Mouse (Mus musculus) left cerebral cortex, postnatal 36 days (tissue): ENCODE data around the gene Plin1. TPM values are rescaled to one million over a fixed set of nuclear protein-coding genes. Genes with fewer than 3 reads are reported as not detected.

ENCODE experiments used
- total RNA-seq, 2 experiments: library from RNA; stranded (reverse); gene quantifications; 2 replicates each; pipeline ENCODE4 v1.2.3; 2021

The Plin1 gene
- total RNA-seq, 2 experiments from 2014 or later, result not detected

Other genes starting within 250 kb of the Plin1 start
- 1 to 10 TPM in 1 of 2 experiments, under 1 TPM in 1; 0.82 to 1.4 TPM for gene Rhcg, start 115.2 kb downstream of the Plin1 start, total RNA-seq
- under 1 TPM; 0.17 to 0.20 TPM for gene Ticrr, start 72.7 kb downstream of the Plin1 start, total RNA-seq
- gene Kif7, start 17.2 kb downstream of the Plin1 start, total RNA-seq, result 1 to 10 TPM; 1.4 to 1.7 TPM
- gene Pex11a, start 10.2 kb upstream of the Plin1 start, total RNA-seq, result 1 to 10 TPM; 8.4 to 9.7 TPM
- under 1 TPM in 1 of 2 experiments, not detected in 1; 0.23 TPM for gene Wdr93, start 10.3 kb upstream of the Plin1 start, total RNA-seq
- not detected for gene Mesp1, start 60.9 kb upstream of the Plin1 start, total RNA-seq
- gene Mesp2, start 77.8 kb upstream of the Plin1 start, total RNA-seq, result 1 to 10 TPM; 1.5 to 1.7 TPM
- 1 to 10 TPM; 4.9 to 6.0 TPM for gene Anpep, start 128.2 kb upstream of the Plin1 start, total RNA-seq
- gene Ap3s2, start 187.7 kb upstream of the Plin1 start, total RNA-seq, result 10 to 100 TPM; 38.2 to 42.9 TPM
- gene Arpin, start 202.5 kb upstream of the Plin1 start, total RNA-seq, result 10 to 100 TPM; 12.8 to 14.2 TPM